Mouse (Mus musculus): ENCODE data around the gene Tut1.

GRCm38 (mm10) chr19:8991245-8991870 lies 37.7 kb downstream of the Tut1 start:
- TF ChIP-seq MYOD1 (IDR thresholded peaks at IDR 0.05; ENCODE audit: control insufficient read depth, insufficient read length, low read depth) (no peak), CTCF (IDR thresholded peaks at IDR 0.05; ENCODE audit: control insufficient read depth, insufficient read depth, insufficient read length) (no peak), MAX (IDR thresholded peaks at IDR 0.05) (no peak), MYOG (IDR thresholded peaks at IDR 0.05; ENCODE audit: control insufficient read depth, extremely low read depth, insufficient read length) (no peak)
